Mouse (Mus musculus): ENCODE results near the gene Top3a.

Gene Top3a

GRCm38 (mm10) chr11:60774841-60775240 is 2.3 kb downstream of the Top3a start:
- no peak for DNase-seq (ENCODE audit: low read depth, low spot score)

DNA sequence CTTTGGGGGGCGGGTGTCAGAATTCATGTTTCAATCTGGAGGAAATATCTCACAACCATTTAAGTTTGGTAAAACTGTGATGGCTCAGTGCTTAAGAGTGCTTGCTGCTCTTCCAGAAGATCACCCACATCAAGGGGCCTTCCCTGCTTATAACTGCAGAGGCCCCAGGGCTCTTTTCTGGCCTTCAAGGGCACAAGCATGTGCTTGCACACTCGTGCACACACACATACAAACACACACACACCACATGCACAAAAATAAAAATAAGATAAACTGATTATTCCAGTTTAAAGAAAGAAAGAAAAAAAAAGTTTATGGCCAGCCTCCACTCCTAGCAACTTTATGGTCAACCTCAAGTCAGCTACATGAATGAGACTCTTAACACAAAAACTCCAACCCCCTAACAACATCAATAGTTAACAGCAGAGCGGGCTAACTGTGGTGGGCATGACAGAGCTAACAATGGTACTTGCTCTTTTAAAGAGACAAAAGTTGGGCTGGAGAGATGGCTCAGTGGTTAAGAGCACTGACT is 2.9 kb downstream of the Top3a start:
- DNase-seq (ENCODE audit: low read depth, low spot score) = no peak

DNA sequence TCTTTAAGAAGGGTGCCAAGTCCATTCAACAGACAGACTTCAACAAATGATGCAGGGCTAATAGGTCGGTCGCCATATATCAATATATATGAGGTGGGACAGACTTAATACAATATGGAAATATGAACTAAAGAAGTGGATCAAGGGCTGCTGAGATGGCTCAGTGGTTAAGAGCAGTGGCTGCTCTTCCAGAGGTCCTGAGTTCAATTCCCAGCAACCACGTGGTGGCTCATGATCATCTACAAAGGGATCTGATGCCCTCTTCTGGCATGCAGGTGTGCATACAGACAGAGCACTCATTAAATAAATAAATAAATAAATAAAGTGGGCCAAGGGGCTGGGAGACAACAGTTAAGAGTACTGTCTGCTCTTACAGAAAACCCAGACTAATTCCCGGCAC is 5.0 kb downstream of the Top3a start:
- no peak for DNase-seq (ENCODE audit: low read depth, low spot score)

GRCm38 (mm10) chr11:60770776-60771175 is 6.4 kb downstream of the Top3a start:
- no peak for DNase-seq (ENCODE audit: low read depth, low spot score)

- DNase-seq (ENCODE audit: low read depth, low spot score) = no peak
Observed at GRCm38 (mm10) chr11:60769322-60769721, 7.8 kb downstream of the Top3a start.

DNA sequence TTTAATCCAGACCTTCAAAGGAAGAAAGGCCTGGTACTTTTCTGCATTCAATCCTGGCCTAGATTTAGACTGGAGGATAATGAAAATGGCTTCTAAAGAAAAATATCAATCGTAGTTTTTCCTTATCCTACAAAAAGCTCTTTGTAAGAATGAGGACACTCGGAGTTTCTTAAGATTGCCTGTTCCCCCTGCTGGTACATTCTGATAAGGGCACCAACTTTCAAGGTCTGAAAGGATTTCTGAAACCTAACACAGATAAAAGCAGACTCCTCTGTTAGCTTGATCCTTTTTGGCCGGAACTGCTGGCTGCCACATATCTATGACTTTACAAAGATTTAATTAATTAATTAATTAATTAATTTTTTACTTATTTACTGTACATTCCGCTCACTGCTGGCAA is 10.2 kb downstream of the Top3a start:
- no peak for DNase-seq (ENCODE audit: low read depth, low spot score)

- no peak for DNase-seq (ENCODE audit: low read depth, low spot score)
Observed at GRCm38 (mm10) chr11:60761681-60762080, 15.5 kb downstream of the Top3a start.

DNA sequence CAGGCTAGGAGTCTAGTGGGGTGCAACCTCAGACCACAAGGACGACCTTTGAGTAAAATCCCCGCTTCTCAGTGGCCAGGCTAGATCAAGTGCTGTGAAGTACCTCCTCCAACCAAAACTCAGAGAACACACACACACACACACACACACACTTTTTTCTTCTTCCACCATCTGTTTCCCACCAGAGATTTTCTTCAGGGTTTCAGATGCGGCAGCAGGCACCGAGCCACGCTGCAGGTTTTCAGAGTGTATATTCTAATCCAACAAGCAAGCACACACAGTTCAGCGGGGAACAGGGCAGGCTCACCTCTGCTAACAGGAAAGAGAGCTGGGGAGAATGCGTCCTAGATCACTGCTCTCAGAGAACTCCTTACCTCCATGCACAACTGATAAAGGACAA is 21.6 kb downstream of the Top3a start:
- DNase-seq (ENCODE audit: low read depth, low spot score) = no peak

DNA sequence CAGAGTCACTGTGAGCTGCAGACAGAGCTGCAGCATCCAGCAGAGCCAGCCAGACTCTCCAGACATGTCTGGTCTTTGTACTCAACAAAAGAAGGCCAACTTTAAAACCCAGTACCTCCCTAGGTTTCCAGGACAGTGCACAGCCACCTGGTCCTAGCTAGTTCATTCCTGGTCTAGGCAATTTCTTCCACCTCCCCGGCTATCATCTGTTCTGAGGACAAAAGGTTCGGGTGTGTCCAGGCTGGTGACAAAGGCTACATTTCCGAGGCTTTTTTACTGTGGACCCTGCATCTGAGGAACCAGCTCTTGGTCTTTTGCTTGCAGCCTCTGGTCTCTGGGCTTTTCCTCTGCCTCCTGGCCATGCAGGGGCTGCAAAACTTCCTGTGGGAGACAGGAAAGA is 36.8 kb downstream of the Top3a start:
- DNase-seq (ENCODE audit: low read depth, low spot score) = no peak

DNA sequence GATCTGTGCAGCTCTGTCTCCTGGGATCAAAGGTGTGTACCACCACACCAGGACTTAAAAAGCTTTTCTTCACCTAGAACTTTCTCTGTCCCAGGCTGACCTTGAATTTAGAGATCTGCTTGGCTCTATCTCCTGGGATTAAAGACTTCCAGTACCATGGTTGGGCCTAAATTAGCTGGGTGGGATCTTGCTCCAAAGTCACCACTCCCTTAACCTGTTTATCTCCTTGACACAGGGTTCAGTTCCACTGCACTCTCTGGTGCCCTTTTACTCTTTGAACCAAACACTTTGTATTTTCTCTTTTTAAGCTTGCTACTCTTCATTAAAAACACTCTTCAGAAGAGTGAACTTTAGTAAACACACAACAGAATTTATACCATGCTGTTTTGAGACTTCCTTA is 39.7 kb downstream of the Top3a start:
- DNase-seq (ENCODE audit: low read depth, low spot score) = no peak

- DNase-seq (ENCODE audit: low read depth, low spot score) = no peak
Observed at GRCm38 (mm10) chr11:60736491-60736890, 40.7 kb downstream of the Top3a start.

DNA sequence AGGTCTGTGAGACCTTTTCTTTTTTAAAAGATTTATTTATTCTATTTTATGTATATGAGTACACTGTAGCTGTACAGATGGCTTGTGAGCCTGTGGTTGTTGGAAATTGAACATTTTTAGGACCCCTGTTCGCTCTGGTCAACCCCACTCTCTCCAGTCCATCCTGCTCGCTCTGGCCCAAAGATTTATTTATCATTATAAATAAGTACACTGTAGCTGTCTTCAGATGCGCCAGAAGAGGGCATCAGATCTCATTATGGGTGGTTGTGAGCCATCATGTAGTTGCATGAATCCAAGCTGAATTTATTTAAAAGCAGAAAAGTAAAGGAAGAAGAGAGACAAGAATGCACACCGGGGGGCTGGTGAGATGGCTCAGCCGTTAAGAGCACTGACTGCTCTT is 42.0 kb downstream of the Top3a start:
- DNase-seq (ENCODE audit: low read depth, low spot score) = no peak

- DNase-seq (ENCODE audit: low read depth, low spot score) = peak; percentile 72
Observed at GRCm38 (mm10) chr11:60734206-60734605, 43.0 kb downstream of the Top3a start.

DNA sequence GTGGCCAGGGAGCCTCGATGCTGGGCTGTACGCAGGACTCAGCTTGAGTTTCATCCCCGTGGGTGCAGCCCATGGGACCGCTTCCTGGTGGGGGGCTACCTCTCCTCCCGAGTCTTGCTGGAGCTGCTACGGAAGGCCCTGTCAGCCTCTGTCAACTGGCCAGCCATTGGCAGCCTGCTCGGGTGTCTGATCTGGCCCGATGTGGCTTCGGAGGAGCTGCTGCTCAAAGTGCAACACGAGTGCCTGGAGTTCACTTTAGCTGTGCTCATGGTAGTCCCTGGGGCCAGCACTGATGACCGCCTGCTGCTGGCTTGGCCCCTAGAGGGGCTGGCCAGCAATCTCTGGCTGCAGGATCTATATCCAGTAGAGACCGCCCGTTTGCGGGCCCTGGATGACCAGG is 45.9 kb downstream of the Top3a start:
- DNase-seq (ENCODE audit: low read depth, low spot score) = peak; percentile 81

GRCm38 (mm10) chr11:60730169-60730568 is 47.0 kb downstream of the Top3a start:
- no peak for DNase-seq (ENCODE audit: low read depth, low spot score)

DNA sequence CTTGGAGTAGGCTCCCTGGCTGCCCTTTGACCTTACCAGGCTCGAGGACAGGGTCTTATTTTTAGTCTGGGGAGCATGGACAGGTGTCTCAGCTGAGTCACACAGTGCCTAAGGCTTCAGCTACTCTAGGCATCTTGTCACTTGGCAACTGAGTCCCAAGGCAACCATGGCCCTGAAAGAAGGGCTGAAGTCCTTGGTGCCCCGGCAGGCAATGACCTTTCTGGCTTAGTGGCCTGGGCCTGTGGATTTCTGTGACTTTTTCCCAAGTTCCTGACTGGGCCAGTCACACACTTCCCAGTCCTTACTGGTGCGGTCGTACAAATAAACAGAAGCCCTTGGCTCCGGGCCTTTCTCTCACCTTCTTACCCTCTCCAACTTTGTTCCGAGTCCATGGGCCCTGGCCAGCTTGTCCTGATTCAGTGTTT is 47.9 kb downstream of the Top3a start:
- DNase-seq (ENCODE audit: low read depth, low spot score) = peak; percentile 93

- peak; percentile 97 for DNase-seq (ENCODE audit: low read depth, low spot score)
Observed at GRCm38 (mm10) chr11:60728260-60728761, 48.9 kb downstream of the Top3a start, which contains the start of gene Mief2. Mief2 (plus strand) TSS chr11:60728398.

DNA sequence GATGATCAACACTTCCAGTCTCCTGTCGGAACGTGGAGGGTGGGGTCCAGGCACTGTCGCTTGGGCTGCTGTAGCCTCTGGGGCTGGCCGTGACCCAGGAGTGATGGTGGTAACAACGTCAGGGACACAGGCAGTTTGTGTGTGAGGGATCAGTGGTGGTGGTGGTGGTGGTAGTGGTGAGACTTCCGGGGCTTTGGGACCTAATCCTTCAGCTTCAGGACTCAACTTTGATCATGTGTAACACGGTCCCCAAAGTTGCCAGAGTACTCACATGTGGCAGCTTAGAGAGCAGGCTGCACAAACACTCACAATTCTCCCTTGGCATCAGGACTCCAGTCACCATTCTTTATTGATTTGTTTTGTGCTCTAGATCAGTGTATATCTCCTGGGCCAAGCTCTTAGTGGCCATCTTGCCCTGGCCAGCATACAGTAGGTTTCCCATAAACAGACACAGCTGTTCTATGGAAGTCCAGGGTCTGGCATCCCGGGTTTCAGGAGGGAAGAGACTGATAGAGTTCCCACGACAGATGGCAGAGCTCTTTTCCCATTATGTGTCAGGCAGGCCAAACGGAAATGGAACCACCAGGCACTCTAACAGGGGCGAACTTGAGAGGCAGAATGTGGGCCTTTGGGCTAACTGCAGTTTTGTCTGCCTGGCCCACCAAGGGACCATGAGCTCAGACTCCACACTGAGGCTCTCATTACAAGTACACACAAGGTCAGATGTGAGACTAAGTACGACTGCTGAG is 49.6 kb downstream of the Top3a start:
- no peak for DNase-seq (ENCODE audit: low read depth, low spot score)

- DNase-seq (ENCODE audit: low read depth, low spot score) = peak; percentile 70
Observed at GRCm38 (mm10) chr11:60726601-60727391, 50.4 kb downstream of the Top3a start, which contains the start of gene Flii. Flii (minus strand) TSS chr11:60727263.

- DNase-seq (ENCODE audit: low read depth, low spot score) = no peak
Observed at GRCm38 (mm10) chr11:60719263-60719662, 57.9 kb downstream of the Top3a start.

DNA sequence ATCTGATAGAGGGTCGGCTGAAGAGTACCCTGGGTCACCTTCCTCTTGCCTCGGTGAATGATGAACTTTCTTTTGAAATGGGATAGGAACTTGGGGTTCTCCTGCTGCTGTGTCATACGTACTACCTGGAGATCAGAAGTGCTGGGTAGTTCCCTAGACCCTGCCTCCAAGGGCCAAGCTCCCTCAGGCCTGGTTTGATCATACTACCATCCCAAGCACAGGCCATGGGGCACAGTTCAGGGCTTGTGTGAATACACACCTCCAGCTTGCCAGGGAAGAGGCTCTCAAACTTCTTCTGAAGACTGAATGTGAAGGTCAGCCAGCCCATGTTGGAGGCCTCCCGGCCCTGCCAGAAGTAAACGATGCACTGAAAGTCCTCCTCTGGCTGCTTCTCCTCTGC is 61.3 kb downstream of the Top3a start:
- DNase-seq (ENCODE audit: low read depth, low spot score) = no peak

- no peak for DNase-seq (ENCODE audit: low read depth, low spot score)
Observed at GRCm38 (mm10) chr11:60712639-60713255, 64.4 kb downstream of the Top3a start.
